Mouse (Mus musculus): ENCODE measurements around the gene Stra8.

DNA sequence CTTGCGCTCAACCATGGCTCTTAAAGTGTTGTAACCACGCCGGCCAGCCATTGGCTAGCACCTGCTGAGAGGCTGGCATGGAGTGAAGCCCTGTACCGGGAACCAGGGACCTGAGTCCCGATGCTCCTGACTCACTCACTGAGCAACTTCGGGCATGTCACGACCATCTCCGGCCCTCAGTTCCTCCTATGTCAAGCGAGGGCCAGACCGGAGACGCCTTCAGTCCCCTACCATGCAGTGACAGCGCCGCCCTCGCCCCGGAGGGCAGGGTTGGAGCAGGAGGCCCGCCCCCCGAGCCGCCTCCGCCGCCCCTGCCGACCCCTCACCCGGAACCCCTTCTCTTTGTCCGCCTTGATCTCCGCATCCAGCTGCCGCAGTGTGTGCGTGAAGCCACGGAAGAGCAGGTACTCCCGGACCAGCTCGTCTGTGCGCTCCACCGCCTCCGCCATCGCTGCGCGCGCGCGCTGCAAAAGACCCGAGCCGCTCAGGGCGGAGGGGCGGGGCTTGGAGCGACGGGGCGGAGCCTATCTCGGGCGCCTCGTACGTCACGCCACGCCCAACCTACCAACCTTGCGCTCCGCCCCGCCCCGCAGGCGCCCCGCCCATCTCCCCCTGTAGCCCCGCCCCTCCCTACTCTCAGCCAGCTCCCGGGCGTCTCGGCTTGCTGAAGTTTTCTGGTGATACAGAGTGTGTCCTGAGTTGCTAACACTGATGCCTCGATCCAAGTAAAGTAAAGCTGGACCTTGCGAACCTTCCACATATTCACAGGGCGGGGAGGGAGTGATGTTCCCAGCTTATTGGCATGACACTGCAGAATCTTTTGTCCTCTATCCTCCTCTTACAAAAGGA, 9.4 kb upstream of the Stra8 start, which contains the start of gene Wdr91:
- TF ChIP-seq CTCF (conservative IDR thresholded peaks at IDR 0.05; ENCODE audit: low read length) (no peak), NANOG (IDR thresholded peaks at IDR 0.05; ENCODE audit: borderline replicate concordance, low read length) (no peak)

All from E14TG2a.4 (cell line).